Mouse (Mus musculus): Measurements from ENCODE around the gene Mid1.

DNA sequence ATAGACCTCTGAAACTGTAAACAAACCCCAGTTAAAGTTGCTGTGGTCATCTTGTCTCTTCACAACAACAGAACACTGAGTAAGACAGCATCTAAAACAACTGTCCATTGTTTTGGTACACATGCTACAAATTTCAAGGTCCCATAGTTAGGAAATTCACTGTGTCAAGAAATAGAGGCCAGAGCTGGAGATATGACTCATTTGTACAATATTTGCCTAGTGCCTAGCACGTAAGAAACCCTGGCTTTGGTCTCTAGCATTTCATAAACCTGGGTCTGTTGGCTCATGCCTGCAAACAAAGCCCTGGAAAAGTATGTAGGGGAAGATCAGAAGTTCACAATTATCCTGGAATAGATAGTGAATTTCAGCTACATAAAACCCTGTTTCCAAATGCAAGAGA is 178.8 kb downstream of the Mid1 start:
- TF ChIP-seq EP300 (IDR thresholded peaks at IDR 0.05; ENCODE audit: insufficient read depth, low read depth, low read length) (no peak), CTCF (IDR thresholded peaks at IDR 0.05) (no peak)

Data from heart, adult 2 months (tissue).